Mouse (Mus musculus): ENCODE results near the gene Mrln.

- TF ChIP-seq CTCF (IDR thresholded peaks at IDR 0.05; ENCODE audit: borderline replicate concordance, insufficient read depth, low read depth, low read length) (no peak), POLR2A (IDR thresholded peaks at IDR 0.05; ENCODE audit: borderline replicate concordance, insufficient read depth, low read length) (no peak)
Observed at GRCm38 (mm10) chr10:70264337-70265036, 60.0 kb downstream of the Mrln start.
